Mouse (Mus musculus): ENCODE data around the gene Car10.

Gene Car10

GRCm38 (mm10) chr11:93590652-93591051 is 492.8 kb downstream of the Car10 start:
- DNase-seq: no peak

- no peak for DNase-seq
These were observed 496.2 kb downstream of the Car10 start for GRCm38 (mm10) chr11:93594033-93594432.

GRCm38 (mm10) chr11:93598175-93598574 is 500.3 kb downstream of the Car10 start:
- DNase-seq: no peak

GRCm38 (mm10) chr11:93599755-93600154 is 501.9 kb downstream of the Car10 start:
- DNase-seq: no peak

GRCm38 (mm10) chr11:93603575-93603974 is 505.7 kb downstream of the Car10 start:
- DNase-seq: no peak

- DNase-seq: peak; percentile 34 to 46
These were observed 509.3 kb downstream of the Car10 start for GRCm38 (mm10) chr11:93607111-93607510.

- DNase-seq: no peak
These were observed 510.9 kb downstream of the Car10 start for GRCm38 (mm10) chr11:93608716-93609115.

GRCm38 (mm10) chr11:93612071-93612470 is 514.2 kb downstream of the Car10 start:
- DNase-seq: peak; percentile 53 to 54

GRCm38 (mm10) chr11:93614851-93615250 is 517.0 kb downstream of the Car10 start:
- peak; percentile 69 to 72 for DNase-seq

GRCm38 (mm10) chr11:93623605-93624004 is 525.8 kb downstream of the Car10 start:
- peak in 1 of 2 experiments; percentile 28 for DNase-seq

GRCm38 (mm10) chr11:93639410-93639809 is 541.6 kb downstream of the Car10 start:
- DNase-seq: peak; percentile 32 to 60

GRCm38 (mm10) chr11:93640954-93641353 is 543.1 kb downstream of the Car10 start:
- peak; percentile 19 to 23 for DNase-seq

GRCm38 (mm10) chr11:93642331-93642730 is 544.5 kb downstream of the Car10 start:
- DNase-seq: peak; percentile 12

GRCm38 (mm10) chr11:93643006-93643405 is 545.2 kb downstream of the Car10 start:
- DNase-seq: peak; percentile 60 to 63

GRCm38 (mm10) chr11:93643436-93643835 is 545.6 kb downstream of the Car10 start:
- peak; percentile 71 to 74 for DNase-seq

GRCm38 (mm10) chr11:93646216-93646615 is 548.4 kb downstream of the Car10 start:
- no peak for DNase-seq

All from cerebellum, postnatal 36 days (tissue).